Mouse (Mus musculus): ENCODE data around the gene Snrnp40.

Snrnp40 gene

GRCm38 (mm10) chr4:130359486-130360237 is at the start of gene Snrnp40, which contains the start of gene Zcchc17:
Gene Snrnp40 (plus strand): TSS chr4:130360132.
Gene Zcchc17 (minus strand): TSS chr4:130359943.
- DNase-seq (ENCODE audit: low spot score in 2 of 2), result peak; percentile 99

GRCm38 (mm10) chr4:130312526-130312925 is 47.4 kb upstream of the Snrnp40 start:
- DNase-seq (ENCODE audit: low spot score in 2 of 2), result no peak

- DNase-seq (ENCODE audit: low spot score in 2 of 2), result no peak
Measured at GRCm38 (mm10) chr4:130313552-130313951, 46.4 kb upstream of the Snrnp40 start.

GRCm38 (mm10) chr4:130315771-130316527 is 44.0 kb upstream of the Snrnp40 start:
- DNase-seq (ENCODE audit: low spot score in 2 of 2), result no peak

GRCm38 (mm10) chr4:130316691-130317090 is 43.2 kb upstream of the Snrnp40 start:
- DNase-seq (ENCODE audit: low spot score in 2 of 2), result no peak

GRCm38 (mm10) chr4:130318122-130318521 is 41.8 kb upstream of the Snrnp40 start:
- no peak for DNase-seq (ENCODE audit: low spot score in 2 of 2)

- no peak for DNase-seq (ENCODE audit: low spot score in 2 of 2)
Measured at GRCm38 (mm10) chr4:130319564-130319963, 40.4 kb upstream of the Snrnp40 start.

- DNase-seq (ENCODE audit: low spot score in 2 of 2), result no peak
Measured at GRCm38 (mm10) chr4:130321640-130322039, 38.3 kb upstream of the Snrnp40 start.

- DNase-seq (ENCODE audit: low spot score in 2 of 2), result no peak
Measured at GRCm38 (mm10) chr4:130322567-130322966, 37.4 kb upstream of the Snrnp40 start.

- no peak for DNase-seq (ENCODE audit: low spot score in 2 of 2)
Measured at GRCm38 (mm10) chr4:130323165-130323564, 36.8 kb upstream of the Snrnp40 start.

GRCm38 (mm10) chr4:130323607-130324006 is 36.3 kb upstream of the Snrnp40 start:
- no peak for DNase-seq (ENCODE audit: low spot score in 2 of 2)

GRCm38 (mm10) chr4:130325446-130325845 is 34.5 kb upstream of the Snrnp40 start:
- DNase-seq (ENCODE audit: low spot score in 2 of 2), result no peak

GRCm38 (mm10) chr4:130327366-130327765 is 32.6 kb upstream of the Snrnp40 start:
- DNase-seq (ENCODE audit: low spot score in 2 of 2), result no peak

- no peak for DNase-seq (ENCODE audit: low spot score in 2 of 2)
Measured at GRCm38 (mm10) chr4:130335867-130336266, 24.1 kb upstream of the Snrnp40 start.

- peak in 1 of 2 experiments; percentile 31 for DNase-seq (ENCODE audit: low spot score in 2 of 2)
Measured at GRCm38 (mm10) chr4:130341691-130342090, 18.2 kb upstream of the Snrnp40 start.

- no peak for DNase-seq (ENCODE audit: low spot score in 2 of 2)
Measured at GRCm38 (mm10) chr4:130349666-130350065, 10.3 kb upstream of the Snrnp40 start.

GRCm38 (mm10) chr4:130350690-130351422 is 9.1 kb upstream of the Snrnp40 start:
- no peak for DNase-seq (ENCODE audit: low spot score in 2 of 2)

- no peak for DNase-seq (ENCODE audit: low spot score in 2 of 2)
Measured at GRCm38 (mm10) chr4:130352588-130352987, 7.3 kb upstream of the Snrnp40 start.

GRCm38 (mm10) chr4:130357946-130358345 is 2.0 kb upstream of the Snrnp40 start:
- DNase-seq (ENCODE audit: low spot score in 2 of 2), result no peak

- no peak for DNase-seq (ENCODE audit: low spot score in 2 of 2)
Measured at GRCm38 (mm10) chr4:130360238-130360590, 282 bp downstream of the Snrnp40 start.

GRCm38 (mm10) chr4:130376675-130377074 is 16.7 kb downstream of the Snrnp40 start:
- no peak for DNase-seq (ENCODE audit: low spot score in 2 of 2)

- no peak for DNase-seq (ENCODE audit: low spot score in 2 of 2)
Measured at GRCm38 (mm10) chr4:130377500-130377899, 17.6 kb downstream of the Snrnp40 start.
